Mouse (Mus musculus): ENCODE measurements around the gene Nme9.

Nme9 gene

DNA sequence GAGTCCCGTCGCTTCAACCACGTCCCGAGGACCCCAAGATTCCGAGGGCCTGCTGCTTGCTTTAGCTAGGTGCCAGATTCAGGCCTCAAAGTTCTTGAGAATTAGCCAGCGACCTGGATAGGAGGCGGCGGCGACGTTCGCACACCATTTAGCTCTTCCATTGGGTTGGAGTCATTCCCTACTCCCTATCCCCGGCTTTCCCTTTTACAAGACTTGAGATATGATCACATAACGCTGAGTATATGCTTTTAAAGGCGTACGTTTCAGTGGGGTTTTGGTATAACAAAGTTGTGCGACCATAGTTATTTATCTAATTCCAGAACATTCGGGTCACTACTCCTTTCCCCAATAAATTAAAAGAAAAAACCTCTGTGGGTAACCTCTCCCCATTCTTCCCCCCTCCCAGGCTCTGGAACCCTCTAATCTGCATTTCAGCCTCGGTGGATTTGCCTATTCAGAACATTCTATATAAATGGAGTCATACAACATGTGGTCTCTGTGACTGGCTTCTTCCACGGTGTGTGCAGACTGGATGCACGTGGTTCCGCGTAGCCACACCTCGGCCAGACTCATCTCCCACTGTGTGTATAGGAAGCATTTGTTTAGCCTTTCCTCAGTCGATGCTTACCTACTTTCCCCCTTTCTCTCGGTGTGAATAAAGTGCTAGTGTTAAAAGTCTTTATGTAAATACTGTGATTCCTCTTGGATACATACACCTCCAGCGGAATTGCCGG is 14.1 kb upstream of the Nme9 start, which contains the start of gene Mras:
Mras (minus strand) TSS at position 351 of the 734 bp plus-strand sequence.
- no peak for DNase-seq

DNA sequence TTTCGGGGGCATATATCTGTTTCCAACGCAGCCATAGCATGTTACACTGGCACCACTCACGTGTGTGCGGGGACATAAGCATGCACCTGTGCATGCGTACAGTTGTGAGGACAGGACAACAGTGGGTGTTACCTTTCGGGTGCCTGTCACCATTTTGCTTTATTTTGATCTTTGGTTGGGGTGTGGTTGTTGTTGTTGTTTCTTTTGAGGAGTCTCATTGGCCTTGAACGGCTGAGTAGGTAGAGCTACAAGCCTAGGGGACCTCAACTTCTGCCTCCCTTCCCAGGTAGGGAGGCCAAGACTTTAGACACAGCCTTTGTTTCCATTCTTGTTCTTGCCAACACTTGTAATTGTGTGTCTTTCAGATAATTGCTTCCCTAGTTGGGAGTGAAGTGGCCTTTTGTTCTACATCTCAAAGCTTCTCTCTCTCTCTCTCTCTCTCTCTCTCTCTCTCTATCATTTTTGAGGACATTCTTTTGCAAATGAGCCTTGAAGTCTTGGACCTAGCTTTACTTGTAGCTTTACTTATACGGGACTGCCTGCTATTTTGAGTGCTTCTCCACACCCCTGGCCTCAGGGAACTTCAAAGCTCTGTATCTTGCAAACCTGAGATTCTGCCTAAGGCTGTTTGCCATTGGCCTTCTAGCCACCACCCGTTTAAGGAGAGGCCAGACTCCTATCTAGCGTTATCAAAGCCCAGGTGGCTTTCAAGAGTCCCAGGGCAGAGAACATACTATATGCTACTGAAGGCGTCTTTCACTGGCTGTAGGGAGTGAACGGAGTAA is 13.3 kb upstream of the Nme9 start:
- no peak for DNase-seq

DNA sequence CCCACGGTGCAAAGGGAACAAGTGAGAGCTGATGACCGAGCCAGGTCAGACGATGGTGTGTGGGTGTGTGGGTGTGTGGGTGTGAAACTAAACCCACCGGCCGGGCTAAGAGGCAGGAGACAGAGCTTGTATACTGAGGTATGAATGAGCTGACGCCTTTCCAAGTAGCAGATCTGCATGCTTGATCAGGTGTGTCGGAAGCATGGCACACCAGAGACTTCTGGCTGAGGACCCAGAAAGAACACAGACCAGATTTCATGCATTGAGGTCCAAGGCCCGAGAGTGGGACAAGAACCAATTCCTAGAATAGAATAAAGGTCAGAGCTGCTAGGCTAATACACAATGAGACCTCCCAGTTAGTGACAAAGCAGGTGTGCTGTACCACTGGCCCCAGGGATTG is 12.2 kb upstream of the Nme9 start:
- DNase-seq: no peak

DNA sequence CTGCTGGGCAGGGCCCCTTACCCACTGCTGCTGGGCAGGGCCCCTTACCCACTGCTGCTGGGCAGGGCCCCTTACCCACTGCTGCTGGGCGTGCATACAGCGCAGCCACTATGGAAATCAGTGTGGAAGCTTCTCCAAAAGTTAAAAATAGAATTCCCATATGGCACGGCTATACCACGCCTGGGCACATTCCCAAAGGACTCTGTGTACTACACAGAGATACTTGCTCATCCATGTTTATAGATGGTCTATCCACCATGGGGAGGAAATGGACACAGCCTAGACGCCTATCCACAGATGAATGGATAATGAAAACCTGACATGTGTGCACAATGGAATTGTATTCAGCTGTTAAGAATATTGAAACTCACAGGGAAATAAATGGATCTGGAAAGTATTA is 10.3 kb upstream of the Nme9 start:
- no peak for DNase-seq

DNA sequence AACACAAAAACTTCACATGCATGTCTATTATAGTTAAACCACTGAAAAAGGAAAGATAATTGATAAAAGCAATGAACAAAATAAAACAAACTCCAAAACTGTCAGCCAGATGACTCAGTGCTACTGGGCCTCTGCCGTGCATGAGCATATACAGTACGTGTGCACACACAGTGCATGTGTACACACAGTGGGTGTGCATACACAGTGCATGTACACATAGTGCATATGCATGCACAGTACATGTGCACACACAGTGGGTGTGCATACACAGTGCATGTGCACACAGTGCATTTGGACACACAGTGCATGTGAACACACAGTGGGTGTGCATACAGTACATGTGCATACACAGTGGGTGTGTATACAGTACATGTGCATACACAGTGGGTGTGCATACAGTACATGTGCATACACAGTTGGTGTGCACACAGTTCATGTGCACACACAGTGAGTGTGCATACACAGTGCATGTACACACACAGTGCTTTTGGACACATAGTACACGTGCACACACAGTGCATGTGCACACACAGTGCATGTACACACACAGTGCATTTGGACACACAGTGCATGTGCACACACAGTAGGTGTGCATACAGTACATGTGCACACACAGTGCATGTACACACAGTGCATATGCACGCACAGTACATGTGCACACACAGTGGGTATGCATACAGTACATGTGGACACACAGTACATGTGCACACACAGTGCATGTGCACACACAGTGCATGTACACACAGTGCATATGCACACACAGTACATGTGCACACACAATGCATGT is 9.4 kb upstream of the Nme9 start:
- no peak for DNase-seq

DNA sequence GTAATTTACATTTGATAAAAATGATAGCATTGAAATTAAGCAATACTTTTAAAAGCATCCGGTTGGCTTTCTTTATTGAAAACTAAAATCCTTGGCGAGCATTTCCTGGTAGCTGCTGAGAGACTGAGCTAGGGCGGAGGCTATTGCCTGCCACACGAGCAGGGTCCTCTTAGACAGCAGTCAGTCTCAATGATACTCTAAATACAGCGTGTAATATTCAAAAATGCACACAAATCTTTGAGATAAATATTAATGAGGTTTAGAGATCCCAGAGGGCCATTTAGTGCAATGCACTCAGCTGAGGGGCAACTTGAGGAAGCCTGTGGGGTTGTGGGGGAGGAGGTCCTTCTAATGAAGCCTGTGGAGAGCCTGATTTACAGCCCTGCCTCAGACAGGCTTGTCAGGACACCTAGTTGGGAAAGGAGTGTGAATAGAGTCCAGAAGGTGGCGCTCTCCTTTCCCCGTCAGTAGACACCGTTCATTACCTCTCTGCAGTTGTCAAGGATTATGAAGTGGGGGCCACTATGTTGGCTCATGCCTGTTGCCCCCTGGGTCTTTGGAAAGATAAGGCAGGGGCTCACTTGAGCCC is 6.6 kb upstream of the Nme9 start:
- DNase-seq: no peak

DNA sequence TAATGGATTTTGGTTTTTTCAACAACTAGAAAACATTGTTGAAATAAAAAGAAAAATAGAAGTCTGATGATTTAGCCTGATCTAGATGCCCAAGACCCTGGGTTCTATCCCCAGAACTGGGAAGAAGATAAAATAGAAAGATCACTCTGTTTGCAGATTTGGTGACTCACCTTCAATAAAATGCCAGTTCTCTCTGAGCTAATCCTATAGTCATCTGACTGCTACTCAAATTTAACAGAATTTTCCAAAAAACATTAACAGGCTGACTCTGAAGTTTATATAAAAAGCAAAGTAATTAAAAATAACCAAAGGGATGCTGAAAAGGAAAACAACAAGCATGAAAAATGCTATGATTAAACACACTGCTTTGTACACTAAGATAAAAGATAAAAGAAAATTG is 5.0 kb upstream of the Nme9 start:
- no peak for DNase-seq

DNA sequence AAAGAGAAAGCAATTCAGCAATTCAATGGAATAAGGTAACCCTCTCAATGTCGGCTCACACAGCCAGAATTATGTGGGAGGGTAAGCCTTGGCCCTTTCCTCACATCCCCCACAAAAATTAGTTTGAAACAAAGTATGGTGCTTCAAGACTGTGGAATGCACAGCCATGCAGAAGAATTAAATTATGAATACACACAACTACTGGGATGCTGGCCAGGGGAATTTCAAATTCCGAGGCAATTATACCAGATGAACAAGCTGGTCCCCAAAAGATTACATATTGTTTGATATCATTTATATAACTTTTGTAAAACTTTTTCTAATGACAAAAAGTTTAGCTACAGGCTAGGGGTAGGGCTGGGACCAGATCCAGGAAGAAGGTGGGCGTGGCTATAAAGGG is 4.0 kb upstream of the Nme9 start:
- no peak for DNase-seq

DNA sequence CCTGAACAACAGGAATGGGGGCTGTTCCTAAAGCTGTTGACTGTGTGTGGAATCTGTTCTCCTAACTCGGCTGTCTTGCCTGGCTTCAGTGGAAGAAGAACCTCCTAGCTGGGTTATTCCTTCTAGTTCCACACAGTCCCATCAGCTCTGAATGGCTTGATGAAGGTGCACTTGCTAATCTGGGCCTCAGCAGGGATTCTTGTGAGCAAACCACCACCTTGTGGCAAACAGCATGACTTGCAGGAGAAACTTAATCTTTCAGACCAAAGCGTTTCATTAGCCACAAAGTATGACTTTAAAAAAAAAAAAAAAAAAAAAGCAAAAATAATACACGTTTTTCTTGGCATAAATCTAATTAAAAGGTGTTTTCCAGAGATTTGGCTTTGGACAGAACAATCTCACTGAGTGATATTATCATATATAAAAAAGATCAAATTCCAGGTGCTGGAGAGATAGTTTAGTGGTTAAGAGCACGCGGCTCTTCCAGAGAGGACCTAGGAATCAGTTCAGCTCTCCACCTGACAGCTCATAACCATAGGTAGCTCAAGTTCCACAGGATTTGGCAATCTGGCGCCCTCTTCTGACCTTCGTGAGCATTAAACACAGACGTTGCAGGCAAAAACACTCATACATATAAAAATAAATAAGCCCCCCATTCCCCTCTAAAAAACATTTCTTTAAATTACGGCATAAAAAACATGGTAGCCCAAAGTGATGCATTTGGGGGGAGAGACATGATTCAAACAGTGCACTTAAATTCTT is 1.2 kb upstream of the Nme9 start:
- DNase-seq: peak; percentile 27

DNA sequence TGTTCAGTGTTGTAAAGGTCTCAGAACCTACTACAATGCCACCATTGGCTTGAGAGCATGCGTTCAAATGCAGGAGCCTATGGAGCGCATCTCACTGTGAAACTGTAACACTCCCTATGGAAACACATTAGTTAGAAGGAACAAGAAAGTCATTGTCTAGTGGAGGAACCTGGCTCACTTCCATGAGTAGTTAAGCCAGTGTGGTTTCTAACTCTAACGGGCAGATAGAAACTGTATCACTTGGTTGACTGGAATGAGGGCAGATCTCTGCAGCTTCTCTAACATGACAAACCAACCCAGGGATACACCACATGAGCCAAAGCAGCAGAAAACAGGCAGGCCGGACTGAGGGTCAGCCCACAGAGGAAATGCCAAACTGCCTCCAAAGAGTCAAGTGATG is 2.9 kb downstream of the Nme9 start:
- no peak for DNase-seq

DNA sequence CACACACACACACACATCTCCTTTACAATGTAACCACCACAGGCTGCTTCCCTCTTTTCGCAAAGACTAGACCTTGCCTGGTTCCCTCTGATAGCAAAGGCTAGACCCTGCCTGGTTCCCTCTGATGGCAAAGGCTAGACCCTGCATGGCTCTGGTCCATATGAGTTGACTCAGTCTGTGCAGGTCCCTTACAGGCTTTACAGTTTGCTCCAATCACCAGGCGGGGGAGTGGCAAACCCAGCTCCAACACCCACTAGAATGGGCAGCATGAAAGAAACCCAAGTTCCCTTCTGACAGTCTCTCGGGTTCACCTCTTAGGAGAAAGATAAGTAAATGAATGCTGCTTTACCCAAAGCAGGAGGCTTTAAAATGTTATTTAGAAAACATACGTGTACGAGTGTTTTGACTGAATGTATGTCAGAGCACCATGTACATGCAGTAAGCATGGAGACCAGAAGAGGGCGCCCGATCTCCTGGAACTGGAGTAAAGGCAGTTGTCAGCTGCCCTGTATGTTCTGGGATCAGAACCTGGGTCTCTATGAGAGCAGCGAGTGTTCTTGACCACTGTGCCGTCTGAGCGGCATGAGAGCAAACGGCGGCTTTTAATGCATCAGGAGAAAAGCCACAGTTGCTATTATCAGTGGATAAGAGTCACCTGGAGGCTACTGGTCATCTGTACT is 7.4 kb downstream of the Nme9 start:
- peak; percentile 77 for DNase-seq

DNA sequence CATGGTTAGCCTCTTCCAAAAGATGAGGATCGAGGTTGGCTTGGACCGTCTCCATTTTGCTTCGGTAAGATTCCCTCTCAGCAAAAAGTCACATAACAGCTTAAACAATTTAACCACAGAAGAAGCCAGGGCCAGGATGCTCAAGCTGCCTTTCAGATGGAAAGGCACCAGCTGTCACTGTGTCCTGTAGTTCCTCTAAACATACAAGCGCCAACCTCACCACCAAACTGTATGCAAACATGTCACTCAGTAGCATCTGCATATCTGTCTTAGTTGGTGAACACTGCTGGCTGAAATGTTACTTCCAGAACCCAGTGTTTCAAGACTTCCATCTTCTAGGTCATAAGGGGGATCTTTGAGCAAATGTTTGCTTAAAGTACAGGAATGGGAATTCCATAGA is 8.5 kb downstream of the Nme9 start:
- no peak for DNase-seq

DNA sequence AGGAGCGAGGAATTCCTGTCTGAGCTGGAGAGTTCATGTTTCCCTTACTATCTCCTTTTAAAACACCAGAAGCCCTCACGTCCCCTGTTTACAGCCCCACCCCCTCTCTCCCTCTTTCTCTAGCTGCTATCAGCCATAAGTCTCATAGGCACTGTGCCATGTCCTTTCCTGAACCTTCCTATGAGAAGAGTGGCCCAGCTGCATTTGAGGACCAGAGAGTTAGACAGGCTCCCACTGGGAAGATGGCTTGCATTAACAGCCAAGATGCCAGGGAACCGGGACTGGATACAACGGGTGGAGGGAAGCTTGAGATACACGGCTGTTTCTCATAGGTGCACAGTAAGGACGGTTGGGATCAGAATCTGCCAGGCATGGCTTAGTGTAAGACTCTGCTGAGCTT is 13.6 kb downstream of the Nme9 start:
- DNase-seq: no peak

DNA sequence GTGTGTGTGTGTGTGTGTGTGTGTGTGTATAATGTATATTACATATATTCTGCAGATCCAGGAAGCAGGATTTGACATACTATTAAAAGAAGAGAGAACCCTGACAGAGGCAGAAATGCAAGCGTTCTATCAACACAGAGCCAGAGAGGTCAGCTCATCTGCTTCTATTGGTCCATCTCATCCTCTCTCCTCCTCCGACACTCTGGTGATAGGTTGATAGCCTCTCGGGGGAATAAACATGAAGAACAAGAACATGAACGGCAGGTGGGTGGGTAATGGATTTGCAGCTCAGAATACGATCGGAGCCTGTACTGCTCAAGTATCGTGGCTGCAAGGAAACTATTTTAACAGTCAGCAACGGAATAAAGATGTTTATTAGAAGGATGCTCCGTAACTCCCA is 17.3 kb downstream of the Nme9 start:
- no peak for DNase-seq

DNA sequence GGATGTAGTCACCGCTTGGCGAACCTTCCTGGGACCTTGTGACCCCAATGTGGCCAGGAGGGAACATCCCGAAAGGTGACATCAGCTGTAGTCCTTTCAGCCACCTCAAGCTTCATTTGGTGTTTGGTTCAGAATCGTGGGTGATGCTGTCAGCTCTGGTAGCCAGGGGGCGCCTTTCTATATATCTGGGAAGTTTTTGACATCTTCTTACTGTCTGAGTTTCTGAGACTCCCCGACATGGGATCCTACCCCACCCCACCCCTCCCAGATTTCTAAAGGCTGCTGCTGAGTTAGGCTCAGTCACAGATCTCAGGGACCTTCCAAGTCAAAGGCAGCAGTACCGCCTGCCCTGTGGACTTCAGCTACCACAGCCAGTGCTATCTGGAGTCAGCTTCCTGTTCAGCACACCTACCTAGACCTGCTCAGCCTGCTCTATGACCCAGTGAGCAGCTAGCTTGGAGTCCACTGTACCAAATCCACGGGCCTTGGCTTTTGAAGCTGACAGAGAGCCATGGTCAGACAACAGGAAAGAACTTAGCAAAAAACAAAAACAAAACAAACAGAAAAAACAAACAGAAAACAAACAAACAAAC is 18.5 kb downstream of the Nme9 start:
- DNase-seq: peak; percentile 33

DNA sequence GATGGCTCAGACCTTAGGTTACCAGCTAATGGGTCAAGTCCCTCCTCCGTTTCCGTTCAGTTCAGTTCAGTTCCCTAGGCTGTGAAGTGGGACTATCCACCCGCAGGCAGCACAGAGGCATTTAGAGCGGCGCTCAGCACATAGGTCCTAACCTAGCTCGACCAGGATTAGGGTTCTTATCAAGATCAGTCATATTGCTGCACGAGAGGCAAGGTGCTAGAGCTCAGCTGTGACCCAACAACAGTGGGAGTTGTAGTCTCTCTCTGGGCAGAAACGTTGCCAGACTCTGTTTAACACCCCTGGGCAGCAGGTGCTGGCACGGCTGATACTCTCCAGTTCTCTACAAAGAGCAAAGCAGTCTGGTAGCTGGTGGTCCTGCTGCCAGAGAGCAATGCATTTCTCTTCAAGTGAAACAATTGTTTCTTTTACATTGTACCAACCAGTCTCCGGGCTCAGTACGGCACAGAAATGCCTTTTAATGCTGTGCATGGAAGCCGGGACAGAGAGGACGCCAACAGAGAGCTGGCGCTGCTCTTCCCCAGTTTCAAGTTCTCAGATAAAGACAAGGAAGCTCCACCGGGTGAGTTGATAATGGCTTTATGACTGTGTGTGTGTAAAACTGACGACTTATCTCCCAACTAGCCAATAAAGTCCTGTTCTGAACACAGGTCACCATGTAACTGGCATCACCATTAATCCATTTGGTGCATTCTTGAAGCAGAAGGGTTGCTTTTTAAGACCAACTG is 19.2 kb downstream of the Nme9 start:
- peak; percentile 14 for DNase-seq

DNA sequence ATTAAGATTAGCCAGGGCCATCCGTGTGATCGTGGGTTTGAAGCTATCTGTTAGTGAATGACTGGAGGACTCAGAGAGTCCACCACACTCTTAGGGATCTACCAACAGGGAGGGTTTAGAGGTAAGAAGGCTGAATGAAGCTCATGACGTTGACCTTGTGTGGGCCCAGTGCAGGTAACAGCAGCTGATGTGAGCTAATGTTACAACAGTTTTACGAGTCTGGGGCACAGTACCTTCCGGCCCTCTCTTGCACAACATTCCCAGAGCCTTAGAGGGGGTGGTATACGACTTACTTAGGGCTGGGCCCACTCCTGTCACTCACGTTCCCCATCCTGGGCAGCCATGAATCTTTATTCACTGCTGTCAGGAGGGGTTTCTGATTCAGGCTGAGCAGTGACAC is 20.1 kb downstream of the Nme9 start:
- DNase-seq: no peak

DNA sequence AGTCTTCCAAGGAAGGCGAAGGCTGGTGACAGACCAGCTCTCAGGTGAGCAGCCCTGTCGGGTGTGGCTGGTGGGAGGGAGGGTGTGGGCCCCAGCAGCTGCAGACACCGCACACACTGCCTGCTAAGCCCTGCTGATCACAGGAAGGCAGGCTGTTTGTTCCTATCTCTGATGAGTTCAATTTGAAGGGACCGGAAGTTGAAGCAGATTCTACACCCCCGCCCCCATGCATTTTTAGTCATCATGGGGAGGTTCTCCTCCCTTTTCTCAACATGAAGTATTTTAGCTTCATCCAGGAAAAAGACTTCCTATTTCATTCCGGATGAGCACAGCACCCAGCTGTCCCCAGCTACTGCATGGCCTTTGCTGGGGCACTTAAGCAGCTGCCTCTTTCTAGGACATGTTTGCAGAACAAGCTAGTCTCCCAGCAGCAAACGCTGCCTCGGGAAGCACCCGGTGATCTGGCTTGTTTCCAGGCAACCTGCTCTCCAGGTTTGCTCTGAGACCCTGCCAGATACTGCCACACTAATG is 28.0 kb downstream of the Nme9 start:
- DNase-seq: no peak

DNA sequence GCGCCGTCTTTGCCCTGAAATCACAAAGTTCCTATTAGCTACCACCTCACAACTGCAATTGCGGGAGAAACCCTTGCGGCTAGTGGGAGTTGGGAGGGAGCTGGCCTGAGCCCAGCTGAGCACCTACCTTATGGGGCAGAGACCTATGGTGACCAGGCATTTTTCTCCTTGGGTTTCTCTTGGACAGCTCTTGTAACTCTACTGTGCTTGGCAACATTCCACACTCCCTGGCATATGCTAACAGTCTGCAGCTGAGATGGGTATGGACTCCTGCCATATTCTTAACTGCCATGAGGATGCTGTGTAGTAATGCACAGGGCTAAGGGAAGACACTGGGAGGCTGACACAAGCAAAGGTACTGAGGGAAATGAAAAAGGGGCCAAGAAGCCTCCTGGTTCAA is 29.5 kb downstream of the Nme9 start:
- DNase-seq: no peak

DNA sequence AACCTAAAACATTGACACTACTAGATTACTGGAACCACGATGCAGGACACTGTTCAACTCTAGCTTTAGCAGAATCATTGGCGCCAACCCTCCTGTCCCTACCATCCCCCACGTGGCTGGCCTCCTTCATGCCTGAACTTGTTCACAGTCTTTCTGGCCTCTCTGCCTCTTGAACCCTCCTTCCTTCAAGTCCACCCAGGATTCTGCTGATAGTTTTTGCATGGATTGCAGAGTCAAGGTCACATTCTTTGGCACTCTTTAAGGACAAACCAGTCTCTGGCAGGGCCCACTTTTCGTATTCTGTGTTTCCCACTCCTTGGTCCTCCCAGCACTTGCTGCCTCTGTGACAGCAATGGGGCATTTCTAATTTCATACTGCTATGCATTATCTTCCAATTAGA is 31.9 kb downstream of the Nme9 start:
- DNase-seq: no peak

DNA sequence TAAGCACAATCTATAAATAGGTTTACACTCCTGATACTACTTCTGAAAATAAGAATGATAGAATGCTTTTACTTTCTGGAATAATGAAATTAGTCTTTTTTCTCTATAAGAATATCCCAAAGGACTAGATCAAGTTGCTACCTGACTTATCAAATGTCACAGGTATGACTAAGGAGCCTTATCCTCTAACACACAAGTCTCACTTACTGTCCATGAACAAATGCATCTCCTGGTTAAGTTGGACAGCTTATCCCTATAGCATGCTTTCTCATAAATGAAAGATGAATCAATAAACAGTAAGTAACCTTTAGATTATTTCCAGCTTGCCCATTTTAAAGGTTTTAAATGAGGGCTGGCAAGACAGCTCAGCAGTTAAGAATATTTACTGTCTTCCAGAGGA is 33.4 kb downstream of the Nme9 start:
- no peak for DNase-seq

Measured in liver (tissue).